Mouse (Mus musculus): ENCODE results near the gene Prr29.

Prr29 gene

DNA sequence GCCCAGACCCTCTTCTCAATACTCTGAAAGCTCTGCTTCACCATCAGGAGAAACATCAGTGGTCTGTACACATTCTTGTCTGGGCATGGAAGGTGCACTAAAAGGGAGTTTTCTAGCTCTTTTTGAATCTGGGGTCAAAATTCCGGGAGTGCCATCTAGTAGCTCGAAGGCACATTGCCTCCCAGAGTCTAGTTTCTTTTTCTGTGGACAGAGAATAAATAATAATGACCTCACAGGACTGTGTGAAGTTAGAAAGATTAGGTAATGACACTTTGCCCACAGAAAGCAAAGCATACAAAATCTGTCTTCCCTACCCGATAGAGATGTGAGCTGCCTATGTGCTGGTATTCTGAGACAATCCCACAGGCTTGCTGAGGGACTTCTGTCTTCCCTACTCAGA lies 45.2 kb downstream of the Prr29 start:
- DNase-seq (ENCODE audit: low spot score) = no peak

DNA sequence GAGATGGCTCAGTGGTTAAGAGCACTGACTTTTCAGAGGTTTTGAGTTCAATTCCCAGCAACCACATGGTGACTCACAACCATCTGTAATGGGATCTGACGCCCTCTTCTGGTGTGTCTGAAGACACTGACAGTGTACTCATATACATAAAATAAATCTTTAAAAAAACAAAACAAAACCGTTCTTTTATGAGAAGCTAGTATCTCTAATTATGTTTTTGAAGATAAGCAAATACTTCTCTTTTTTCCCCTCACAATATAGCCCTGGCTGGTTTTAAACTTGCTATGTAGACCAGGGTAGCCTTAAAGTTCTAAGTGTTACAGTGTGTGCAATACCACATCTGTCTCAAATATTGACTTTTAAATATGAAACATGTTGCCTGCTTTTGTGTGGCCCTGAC lies 45.9 kb downstream of the Prr29 start:
- DNase-seq (ENCODE audit: low spot score) = no peak

GRCm38 (mm10) chr11:106412641-106413360 lies 47.5 kb downstream of the Prr29 start:
- no peak for DNase-seq (ENCODE audit: low spot score)

GRCm38 (mm10) chr11:106416331-106416730 lies 51.1 kb downstream of the Prr29 start:
- DNase-seq (ENCODE audit: low spot score) = no peak

DNA sequence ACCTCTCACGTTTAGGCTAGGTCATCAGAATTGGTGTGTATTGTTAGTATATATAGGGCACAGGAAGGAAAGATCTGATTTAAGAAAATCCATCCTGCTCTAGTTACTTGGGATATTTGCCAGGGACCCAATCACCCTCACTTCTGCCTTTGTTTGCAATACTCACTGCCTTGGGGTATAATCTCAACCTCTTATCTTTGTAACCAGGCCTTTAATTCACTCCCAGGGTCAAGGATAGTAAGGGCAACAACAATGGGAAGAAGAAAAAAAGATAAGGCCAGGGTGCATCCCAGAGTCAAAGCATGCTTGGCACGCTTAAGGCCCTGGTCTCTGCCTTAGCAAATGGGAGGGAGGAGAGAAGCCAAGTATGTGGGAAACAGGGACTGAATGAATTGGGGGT lies 52.6 kb downstream of the Prr29 start:
- no peak for DNase-seq (ENCODE audit: low spot score)

DNA sequence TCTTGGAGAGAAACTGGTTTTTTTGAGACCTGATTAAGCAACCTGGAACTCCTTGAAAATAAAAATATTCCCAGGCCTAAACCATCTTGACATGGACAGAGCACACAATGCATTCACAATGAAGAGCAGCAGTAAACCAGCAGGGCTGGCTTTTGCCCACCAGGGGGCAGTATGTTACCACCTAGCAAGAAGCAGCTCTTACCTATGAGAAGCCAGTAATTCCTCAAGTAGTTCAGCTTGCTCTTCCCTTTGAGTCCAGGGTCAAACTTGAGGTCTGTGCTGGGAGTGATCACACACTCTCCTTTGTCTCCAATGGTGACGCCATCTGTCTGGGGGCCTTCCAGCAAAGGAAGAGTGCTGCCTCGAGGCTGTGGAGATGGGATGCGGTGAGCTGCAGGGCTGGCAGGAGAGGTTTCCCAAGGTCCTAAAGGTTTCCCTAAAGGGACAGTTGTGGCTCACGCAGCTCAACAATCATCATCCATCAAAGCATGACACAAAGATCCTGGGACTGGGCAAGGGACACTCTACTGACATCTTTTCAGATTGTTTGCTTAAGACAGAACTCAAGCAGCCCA lies 53.4 kb downstream of the Prr29 start:
- DNase-seq (ENCODE audit: low spot score) = peak; percentile 87

DNA sequence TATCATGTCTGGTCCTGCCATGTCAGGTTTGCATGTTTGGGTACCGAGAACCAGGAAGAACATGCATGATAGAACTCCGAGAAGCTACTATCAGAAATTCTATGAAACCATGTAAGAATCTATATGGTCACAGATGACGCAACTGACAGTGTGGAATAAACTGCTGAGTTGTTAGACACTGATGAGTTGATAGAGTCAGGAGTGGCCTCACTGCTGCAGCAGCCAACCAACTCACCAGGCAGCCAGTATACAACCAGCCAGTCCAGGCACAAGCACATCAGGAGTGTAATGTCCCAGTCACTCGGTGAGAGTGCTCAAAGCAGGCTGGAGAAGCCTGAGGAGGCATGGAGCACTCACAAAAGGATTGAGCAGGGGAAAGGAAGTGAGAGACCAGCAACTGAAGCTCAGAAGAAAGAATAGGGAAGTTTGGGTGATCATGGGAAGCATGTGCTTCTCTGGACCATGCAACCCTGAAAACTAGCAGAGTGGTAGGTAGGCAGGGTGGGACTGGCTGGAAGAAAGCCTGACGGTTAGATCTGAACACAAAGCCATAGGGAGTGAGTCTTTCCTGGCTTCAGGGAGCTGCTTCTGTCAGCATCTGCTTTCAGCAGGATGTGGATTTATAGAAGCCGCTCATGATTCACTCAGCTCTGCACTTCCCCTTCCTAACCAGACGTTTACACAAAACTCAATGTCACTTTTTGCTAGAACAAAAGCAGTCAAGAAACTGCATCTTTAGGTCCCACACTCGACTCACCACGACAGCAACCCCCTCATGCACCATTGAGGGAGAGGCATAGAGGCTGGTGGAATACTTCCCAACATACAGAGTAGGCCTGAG lies 54.2 kb downstream of the Prr29 start:
- DNase-seq (ENCODE audit: low spot score) = no peak

- no peak for DNase-seq (ENCODE audit: low spot score)
Measured at GRCm38 (mm10) chr11:106425201-106425600, 59.9 kb downstream of the Prr29 start.

DNA sequence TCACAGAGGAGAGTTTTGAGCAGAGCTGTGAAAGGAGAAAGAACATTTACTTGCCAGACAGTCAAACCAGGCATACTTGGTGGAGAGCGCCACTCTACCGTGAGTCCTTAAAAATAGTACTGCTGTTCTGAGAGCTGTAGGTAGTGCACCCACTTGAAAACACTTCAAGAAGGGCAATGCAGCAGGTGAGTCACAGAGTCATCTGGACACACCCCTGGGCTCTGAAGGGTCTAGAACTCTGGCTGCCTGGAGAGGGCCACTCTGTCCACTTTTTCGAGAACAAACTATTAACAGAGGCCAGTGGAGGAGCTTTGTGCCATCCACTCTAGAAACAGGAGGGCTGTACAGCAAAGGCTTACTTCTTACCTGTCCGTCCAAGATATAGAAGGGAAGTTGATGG lies 61.2 kb downstream of the Prr29 start:
- DNase-seq (ENCODE audit: low spot score) = no peak

Measured in MN1 (cell line).